Mouse (Mus musculus) C3H10T1/2 (cell line): Measurements from ENCODE around the gene Ssc5d. TPM values are rescaled to one million over a fixed set of nuclear protein-coding genes. Genes with fewer than 3 reads are reported as not detected.

Source experiments
- polyA plus RNA-seq, 2 experiments: library from polyadenylated mRNA; unstranded; fragments of >200 nt; fragmentation: generic; extraction: Trizol; gene quantifications; one replicate each; pipeline ENCODE4 v1.2.1; 2012; ENCODE audit warnings: missing spikeins in 2 of 2

Ssc5d gene
- 10 to 100 TPM in 1 of 2 experiments, 1 to 10 TPM in 1; 4.7 to 87.9 TPM for polyA plus RNA-seq

DNA sequence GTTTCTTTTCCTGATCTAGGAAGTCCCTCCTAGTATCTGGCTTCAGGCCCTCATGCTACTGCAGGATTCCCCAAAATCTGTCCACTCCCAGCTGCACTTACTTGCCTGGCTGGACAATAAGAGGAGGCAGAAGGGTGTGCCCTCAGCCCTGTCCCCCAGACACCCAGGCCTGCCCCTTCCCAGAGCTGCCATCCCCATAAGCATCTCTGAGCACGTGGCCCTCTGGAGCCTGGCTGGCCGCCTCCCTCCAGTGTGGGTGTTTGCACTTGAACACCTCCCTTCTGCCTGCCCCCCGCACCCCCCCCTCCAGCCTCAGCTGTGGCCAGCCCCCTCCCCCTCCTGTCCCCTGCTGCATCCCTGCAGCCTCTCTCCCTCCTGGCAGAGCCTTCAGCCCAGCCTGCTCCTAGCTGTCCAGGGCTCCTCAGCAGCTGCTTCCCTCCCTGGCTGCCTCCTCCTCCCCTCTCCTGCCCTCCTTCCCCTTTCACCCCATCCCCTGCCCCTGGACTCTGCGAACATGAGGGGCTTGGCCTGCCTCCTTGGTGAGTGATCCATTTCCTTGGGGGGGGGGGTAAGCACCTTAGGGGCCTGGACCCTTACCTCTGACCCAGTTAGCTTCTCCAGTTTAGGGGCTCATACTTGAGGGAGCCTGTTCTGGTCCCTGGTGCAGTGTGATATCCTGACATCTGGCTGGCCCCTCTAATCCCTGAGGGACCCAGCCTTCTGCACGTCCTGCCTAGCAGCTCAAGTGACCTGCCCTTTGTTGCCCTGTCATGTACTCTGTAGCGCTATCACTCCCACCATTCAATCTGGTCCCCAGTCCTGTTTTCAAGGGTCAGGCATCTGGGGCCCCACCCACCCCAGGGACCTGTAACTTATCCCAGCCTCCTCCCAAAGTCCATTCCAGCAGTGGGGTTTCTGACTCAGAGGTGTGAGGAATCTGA is at the start of gene Ssc5d:
Gene Ssc5d, plus strand, starts transcription at position 345 of the 941 bp plus-strand sequence.

GRCm38 (mm10) chr7:4876753-4877221 is 48.8 kb upstream of the Ssc5d start, which contains the start of gene Isoc2a:
Gene Isoc2a (plus strand): TSS chr7:4877153.

GRCm38 (mm10) chr7:4906466-4906950 is 19.1 kb upstream of the Ssc5d start, which contains the start of gene Gm36210:
Gene Gm36210 (minus strand): TSS chr7:4906516.

DNA sequence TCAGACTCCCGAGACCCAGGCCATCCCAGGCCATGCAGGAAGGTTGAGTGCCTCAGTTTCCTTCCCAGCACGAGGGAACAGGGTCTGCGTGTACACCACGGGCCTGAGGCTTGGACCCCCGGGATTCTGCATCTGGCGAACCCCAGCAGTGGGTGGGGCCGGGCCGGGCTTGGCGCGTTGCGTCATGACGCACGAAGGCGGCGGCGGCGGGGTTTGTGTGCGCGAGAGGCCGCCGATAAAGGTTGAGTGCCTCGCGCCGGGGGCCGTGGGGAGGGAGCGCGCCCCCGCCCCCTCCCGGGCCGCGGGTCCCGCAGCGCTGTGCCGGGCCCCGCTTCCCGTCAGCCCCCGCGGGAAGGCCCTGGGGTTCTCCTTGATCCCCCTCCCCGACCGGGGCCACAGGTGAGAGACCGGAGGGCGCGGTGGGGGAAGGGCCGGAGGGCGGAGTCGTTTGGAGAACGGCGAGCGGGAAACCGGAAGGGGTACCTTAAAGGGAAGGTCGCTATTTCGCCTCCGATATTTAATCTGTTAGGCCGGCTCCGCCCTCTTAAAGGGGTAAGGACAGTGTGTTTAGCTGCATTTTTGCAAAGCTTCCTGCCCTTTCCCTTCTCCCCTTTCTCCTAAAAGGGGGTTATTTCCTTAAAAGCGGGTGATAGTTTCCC is 10.4 kb upstream of the Ssc5d start, which contains the start of gene Zfp628:
Gene Zfp628, plus strand, starts transcription at position 211 of the 659 bp plus-strand sequence.

DNA sequence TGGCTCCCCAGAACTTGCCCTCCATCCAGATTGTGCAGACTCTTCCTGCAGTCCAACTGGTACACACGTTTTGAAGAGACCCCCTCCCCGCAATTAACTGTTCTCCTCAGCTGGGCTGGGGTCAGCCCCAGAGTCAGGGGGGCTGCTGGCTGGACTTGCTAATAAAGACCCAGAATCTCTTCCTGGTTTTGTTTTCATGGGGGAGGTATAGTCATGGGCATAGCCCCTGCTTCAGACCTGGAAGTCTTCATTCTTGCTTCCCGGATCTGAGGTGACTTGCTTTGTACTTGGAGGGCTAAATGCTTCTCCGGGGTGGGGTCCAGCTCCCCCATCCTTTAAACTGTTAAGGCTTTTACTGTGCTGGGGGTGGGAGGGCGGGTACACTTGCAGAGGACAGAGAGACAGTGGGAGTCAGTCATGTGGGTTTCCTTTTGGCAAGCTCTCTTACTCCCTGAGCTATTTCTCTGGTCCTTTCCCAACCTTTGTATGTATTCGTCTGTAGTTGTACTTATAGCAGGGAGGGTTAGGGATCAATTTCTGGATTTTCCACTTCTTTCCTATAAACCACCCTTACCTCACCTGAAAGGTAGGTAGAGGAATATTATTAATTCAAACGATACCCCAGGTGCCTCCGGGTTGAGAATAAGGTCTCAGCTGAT is 3.6 kb upstream of the Ssc5d start, which contains the start of gene Nat14:
Gene Nat14, plus strand, starts transcription at position 205 of the 659 bp plus-strand sequence.

GRCm38 (mm10) chr7:4964272-4964671 is 38.7 kb downstream of the Ssc5d start, which contains the start of gene Sbk2:
Gene Sbk2 (minus strand): TSS chr7:4964406.

DNA sequence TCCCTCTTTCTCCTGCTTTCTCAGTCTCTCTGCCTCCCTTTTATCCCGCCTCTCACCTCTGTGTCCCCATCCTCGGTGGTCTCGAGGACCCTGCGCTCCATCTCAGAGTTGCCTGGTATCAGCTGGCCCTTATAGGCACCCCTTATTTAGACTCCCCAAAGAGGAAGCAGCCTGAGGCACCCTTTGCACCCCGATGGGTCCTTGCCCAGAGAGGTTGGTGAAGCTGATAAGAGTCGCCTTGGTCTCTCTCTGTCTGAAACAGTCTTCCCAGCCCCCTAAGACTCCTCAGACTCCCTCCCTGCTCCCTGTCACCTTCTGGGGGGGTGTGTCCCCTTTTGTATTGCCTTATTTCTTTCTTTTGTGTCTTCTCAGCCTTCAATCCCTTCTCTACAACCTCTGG is 45.5 kb downstream of the Ssc5d start, which contains the start of gene Sbk3:
Gene Sbk3, minus strand, starts transcription at position 101 of the 400 bp plus-strand sequence.

Other genes starting within 250 kb of the Ssc5d start
- gene Hspbp1, start 240.7 kb upstream of the Ssc5d start, polyA plus RNA-seq = 100 to 1,000 TPM in 1 of 2 experiments, 10 to 100 TPM in 1; 56.4 to 125 TPM
- 10 to 100 TPM in 1 of 2 experiments, 1 to 10 TPM in 1; 3.8 to 11.2 TPM for gene Brsk1, start 235.2 kb upstream of the Ssc5d start, polyA plus RNA-seq
- under 1 TPM; 0.02 to 0.27 TPM for gene Tmem150b, start 200.5 kb upstream of the Ssc5d start, polyA plus RNA-seq
- gene Kmt5c, start 185.7 kb upstream of the Ssc5d start, polyA plus RNA-seq = 10 to 100 TPM in 1 of 2 experiments, 1 to 10 TPM in 1; 6.4 to 30.2 TPM
- under 1 TPM; 0.08 to 0.26 TPM for gene Cox6b2, start 172.7 kb upstream of the Ssc5d start, polyA plus RNA-seq
- not detected for gene Fam71e2, start 154.5 kb upstream of the Ssc5d start, polyA plus RNA-seq
- gene Il11, start 142.9 kb upstream of the Ssc5d start, polyA plus RNA-seq = under 1 TPM; 0.66 to 0.91 TPM
- gene Tmem190, start 142.8 kb upstream of the Ssc5d start, polyA plus RNA-seq = 1 to 10 TPM in 1 of 2 experiments, under 1 TPM in 1; 0.61 to 1.1 TPM
- 10 to 100 TPM in 1 of 2 experiments, 1 to 10 TPM in 1; 9.5 to 53.2 TPM for gene Tmem238, start 136.1 kb upstream of the Ssc5d start, polyA plus RNA-seq
- gene Rpl28, start 132.9 kb upstream of the Ssc5d start, polyA plus RNA-seq = over 10,000 TPM in 1 of 2 experiments, 1,000 to 10,000 TPM in 1; 4,560 to 11,128 TPM
- 100 to 1,000 TPM; 315 to 381 TPM for gene Ube2s, start 113.2 kb upstream of the Ssc5d start, polyA plus RNA-seq
- not detected for gene Shisa7, start 81.1 kb upstream of the Ssc5d start, polyA plus RNA-seq
- gene Isoc2b, start 55.5 kb upstream of the Ssc5d start, polyA plus RNA-seq = under 1 TPM; 0.18 to 0.59 TPM
- 1 to 10 TPM; 1.5 to 3.4 TPM for gene Isoc2a, start 48.6 kb upstream of the Ssc5d start, polyA plus RNA-seq
- gene Gm36210, start 19.3 kb upstream of the Ssc5d start, polyA plus RNA-seq = under 1 TPM in 1 of 2 experiments, not detected in 1; 0.19 TPM
- gene Zfp628, start 10.6 kb upstream of the Ssc5d start, polyA plus RNA-seq = 10 to 100 TPM in 1 of 2 experiments, 1 to 10 TPM in 1; 8.1 to 11.7 TPM
- gene Nat14, start 3.8 kb upstream of the Ssc5d start, polyA plus RNA-seq = 1 to 10 TPM in 1 of 2 experiments, under 1 TPM in 1; 0.78 to 6.7 TPM
- gene Sbk2, start 38.6 kb downstream of the Ssc5d start, polyA plus RNA-seq = under 1 TPM; 0.01 to 0.13 TPM
- gene Sbk3, start 45.4 kb downstream of the Ssc5d start, polyA plus RNA-seq = under 1 TPM; 0.01 to 0.13 TPM
- 10 to 100 TPM in 1 of 2 experiments, 1 to 10 TPM in 1; 7.9 to 20.1 TPM for gene Zfp579, start 70.4 kb downstream of the Ssc5d start, polyA plus RNA-seq
- 10 to 100 TPM; 24.7 to 30.2 TPM for gene Zfp524, start 88.6 kb downstream of the Ssc5d start, polyA plus RNA-seq
- 10 to 100 TPM; 22.6 to 29.6 TPM for gene Fiz1, start 88.9 kb downstream of the Ssc5d start, polyA plus RNA-seq
- under 1 TPM; 0.14 to 0.17 TPM for gene Gm44973, start 89.7 kb downstream of the Ssc5d start, polyA plus RNA-seq
- 10 to 100 TPM in 1 of 2 experiments, 1 to 10 TPM in 1; 6.3 to 24.5 TPM for gene Zfp865, start 94.6 kb downstream of the Ssc5d start, polyA plus RNA-seq
- under 1 TPM; 0.12 to 0.55 TPM for gene Ccdc106, start 94.8 kb downstream of the Ssc5d start, polyA plus RNA-seq
- not detected for gene 4632433K11Rik, start 108.3 kb downstream of the Ssc5d start, polyA plus RNA-seq
- 1 to 10 TPM; 1.7 to 8.9 TPM for gene Zfp784, start 112.7 kb downstream of the Ssc5d start, polyA plus RNA-seq
- 10 to 100 TPM; 26.8 to 46.2 TPM for gene Zfp580, start 125.8 kb downstream of the Ssc5d start, polyA plus RNA-seq
- gene U2af2, start 136.4 kb downstream of the Ssc5d start, polyA plus RNA-seq = 100 to 1,000 TPM; 166 to 202 TPM
- gene Epn1, start 154.4 kb downstream of the Ssc5d start, polyA plus RNA-seq = 100 to 1,000 TPM; 130 to 144 TPM
- gene Rfpl4, start 191.2 kb downstream of the Ssc5d start, polyA plus RNA-seq = under 1 TPM in 1 of 2 experiments, not detected in 1; 0.06 TPM
- under 1 TPM in 1 of 2 experiments, not detected in 1; 0.05 TPM for gene Rasl2-9, start 200.2 kb downstream of the Ssc5d start, polyA plus RNA-seq
- not detected for gene Vmn1r55, start 223.9 kb downstream of the Ssc5d start, polyA plus RNA-seq